Mouse (Mus musculus) cerebellum, adult 9-10 months (tissue): ENCODE results near the gene Adck1.
A peak's percentile ranks its signal among the peaks of the same experiment; 100 is the strongest.
"Not testable (repeated sequence)": the region's sequence is repeated elsewhere in the genome, so short reads cannot be mapped to it uniquely, and the experiment has no call there.

Source experiments
- DNase-seq: peaks from one replicate; pipeline ENCODE4 v3.0.0; 2022

Adck1 gene

DNA sequence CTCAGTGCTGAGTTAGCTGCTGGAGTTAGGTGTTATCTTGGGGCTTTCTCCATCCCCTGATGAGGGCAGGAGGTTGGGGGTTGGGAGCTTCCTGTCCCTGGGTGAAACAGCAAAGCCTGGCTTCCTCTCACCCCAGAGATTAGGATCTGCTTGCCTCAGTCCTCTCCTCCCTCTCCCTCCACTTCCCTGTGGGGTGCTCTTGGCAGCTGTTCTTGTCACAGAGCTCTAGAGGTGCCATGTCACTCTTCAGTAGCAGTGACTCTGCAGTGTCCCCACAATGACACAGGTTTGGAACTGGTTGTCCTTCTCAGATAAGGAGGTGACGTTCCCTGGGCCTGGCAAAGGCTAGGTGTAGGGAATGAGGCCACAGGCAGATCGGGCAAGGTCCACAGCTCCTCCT, 68.4 kb downstream of the Adck1 start:
- no peak for DNase-seq

- DNase-seq, result no peak
Measured at GRCm38 (mm10) chr12:88432277-88432676, 71.9 kb downstream of the Adck1 start.

DNA sequence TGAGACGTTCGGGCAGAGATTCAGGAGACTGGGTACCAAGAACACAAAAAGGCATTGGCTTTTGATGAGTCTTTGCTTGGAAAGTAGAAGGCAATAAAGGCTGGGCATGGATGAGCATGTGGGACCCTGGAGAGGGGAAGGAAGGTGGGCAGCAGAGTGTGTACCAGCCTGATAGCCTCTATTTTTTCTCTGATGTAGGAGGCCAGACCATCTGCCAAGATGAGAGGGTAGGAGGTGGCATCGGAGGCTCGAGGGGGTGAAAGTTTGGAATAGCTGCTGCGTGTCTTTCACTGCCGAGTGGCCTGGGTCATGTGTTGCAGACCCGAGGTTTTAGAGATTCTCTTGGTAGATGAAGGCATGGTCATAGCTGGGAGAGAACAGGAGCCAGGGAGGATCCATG, 72.8 kb downstream of the Adck1 start:
- no peak for DNase-seq

- DNase-seq, result no peak
Measured at GRCm38 (mm10) chr12:88436962-88437750, 76.8 kb downstream of the Adck1 start.

DNA sequence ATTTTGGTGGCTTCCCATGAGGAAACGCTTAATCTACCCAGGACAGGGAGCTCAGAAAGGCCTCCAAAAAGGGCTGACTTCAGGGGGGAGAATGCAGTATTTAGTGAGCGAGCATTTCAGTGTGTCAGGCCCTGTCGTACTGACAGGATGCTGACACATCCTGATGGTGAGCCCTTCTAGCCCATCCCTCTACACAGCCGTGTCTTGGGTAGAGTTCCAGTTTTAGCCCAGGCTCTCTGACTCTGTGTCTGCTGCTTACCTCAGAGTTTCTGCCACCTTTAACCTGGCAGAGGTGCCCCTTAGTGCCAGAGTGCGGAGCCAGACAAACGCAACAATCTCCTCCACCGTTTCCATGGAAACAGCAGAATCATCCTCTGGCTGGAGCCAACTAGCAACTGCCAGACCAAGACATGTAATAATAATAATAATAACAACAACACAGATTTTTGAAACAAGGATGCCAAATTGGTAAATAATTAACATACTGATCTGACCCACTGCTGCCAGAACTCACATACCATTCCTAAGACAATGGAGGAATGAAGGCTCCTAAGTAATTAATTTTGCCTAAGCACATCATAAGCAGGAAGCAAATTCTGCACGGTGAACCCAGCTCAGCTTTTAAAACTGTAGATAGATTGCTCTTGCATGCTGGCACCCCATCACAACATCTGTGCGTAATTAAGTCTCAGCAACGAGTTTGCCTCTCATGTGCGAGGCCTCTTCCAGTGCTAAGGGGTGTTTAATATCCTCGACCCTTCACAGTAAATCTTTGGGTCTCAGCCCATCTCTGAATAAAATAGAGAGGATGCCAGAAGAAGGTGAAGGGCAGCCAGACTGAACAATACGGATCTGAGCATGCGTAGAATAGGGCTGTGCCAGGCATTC, 81.8 kb downstream of the Adck1 start:
- no peak for DNase-seq

- no peak for DNase-seq
Measured at GRCm38 (mm10) chr12:88444040-88444439, 83.7 kb downstream of the Adck1 start.

DNA sequence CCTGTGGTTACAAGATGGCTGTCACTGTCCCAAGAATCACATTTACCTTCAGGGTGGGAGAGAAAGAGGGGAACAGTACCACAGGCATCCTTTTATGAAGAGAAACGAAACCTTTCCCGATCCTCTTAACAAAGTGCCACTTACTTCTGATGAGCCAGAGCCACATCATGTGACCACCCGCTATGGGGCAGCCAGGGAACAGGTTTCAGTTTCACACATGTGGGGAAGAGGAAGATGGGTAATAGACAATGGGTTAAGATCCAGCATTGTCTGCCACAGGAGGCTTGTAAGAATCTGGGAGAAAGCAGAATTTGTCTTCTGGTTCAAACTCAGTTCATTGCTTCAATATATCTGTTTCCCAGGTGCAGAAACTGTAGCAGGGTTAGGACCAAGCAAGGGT, 85.1 kb downstream of the Adck1 start:
- no peak for DNase-seq

DNA sequence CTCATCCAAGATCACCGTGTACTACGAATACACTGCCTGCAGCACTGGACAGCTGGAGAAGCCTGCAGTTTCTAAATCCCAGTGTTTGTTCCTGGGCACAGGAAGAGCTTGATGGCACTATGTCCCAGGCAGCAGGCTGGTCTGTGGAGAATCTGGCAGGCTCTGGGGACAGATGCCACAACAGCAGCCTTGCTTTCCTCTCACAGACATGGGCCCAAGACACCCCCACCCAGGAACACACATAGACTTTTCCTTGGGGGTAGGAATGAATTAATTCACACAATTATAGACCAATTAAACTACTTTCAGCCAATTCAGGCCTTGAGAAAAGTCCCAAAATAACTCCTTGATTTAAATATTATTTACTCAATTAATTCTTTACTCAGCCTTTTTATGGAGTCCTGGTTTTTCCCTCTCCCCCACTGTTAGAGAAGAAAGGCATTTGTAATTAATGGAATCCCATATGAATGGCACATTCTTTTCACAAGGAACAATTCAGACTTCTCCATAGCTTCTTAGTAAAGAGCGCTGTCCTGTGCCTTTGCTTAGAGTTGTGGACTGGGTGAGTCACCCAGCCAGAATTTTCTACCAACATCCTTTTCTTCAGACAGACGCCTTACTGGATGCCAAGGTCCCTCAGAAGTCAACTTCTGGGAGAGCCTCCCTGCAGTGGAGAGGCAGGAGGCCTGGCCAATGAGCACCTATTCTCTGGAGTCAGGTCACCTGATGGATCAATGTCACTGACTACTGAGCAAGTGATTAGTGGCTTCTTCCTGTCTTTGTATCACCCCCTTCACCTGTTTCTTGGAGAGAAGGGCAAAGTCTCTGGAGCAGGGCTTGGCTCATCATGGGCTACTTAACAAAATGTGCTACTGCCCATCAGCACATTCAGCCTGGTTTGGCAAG, 90.6 kb downstream of the Adck1 start:
- no peak for DNase-seq

DNA sequence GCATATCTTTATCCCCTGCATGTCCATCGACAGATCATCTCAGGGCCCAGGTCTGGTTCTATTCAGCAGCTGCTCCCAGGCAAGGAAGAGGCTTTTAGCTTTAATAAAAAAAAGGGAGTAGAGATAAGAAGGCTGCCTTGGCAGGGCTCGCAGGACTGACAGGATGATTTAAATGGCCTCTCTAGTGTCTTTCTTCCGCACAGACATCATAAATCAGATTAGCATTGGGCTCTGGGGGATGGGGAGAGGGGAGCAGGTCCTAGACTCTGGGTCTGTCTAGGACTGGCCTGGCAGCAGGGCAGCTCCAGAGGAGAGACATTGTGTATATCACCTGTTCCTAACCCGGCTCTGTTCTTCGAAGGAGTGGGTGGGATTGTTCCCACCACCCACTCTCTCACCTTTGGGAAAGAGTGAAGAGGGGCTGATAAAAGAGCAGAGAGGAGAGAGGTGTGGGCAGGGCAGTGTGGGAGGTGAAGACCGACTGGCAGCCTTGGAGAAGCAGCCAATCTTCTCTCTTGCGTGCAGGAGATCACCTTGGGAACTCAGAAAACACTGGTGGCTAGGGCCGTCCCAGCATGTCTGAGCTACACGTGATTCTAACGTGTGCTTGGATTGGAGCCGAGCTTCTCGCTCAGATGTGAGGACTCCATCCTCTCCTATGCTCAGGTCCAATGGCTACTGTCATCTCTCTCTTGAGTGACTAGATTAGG, 94.5 kb downstream of the Adck1 start:
- no peak for DNase-seq

GRCm38 (mm10) chr12:88457021-88457420, 96.7 kb downstream of the Adck1 start:
- DNase-seq, result no peak

DNA sequence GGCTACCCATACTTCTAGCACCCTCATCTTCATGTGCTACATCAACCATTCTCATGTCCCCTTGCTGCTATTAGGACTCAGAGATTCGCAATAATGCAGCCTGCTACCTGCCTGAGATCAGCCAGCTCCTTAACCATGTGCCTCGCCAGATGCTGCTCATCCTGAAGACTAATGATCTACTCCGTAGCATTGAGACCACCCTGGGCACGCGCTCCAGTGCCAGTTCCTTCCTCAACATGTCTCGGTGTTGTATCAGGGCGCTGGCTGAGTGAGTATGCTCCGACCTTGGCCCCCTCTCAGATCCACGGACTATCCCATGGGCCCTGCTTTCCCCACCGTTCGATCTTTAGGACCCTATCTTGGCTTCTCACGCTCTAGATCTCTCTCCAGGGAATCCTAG, 98.6 kb downstream of the Adck1 start:
- DNase-seq, result no peak

DNA sequence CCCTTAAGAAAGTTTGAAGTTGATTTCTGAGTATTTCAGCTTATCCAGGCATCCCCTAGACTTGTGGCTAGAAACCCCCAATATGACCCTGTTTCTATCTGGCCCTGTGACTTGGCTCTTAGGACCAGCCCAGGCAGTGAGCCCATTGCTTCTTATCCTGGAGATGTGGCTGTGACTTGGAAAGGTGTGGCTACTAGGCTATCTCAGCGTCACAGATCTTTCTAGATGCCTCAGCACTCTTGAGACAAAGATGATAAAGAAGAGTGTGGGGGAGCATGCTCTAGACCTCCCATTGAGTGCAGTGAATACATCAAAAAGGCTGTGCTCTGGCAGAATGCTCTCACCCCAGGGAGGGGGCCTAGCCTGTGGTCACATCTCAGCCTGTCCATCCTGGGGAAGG, 99.1 kb downstream of the Adck1 start:
- no peak for DNase-seq

- no peak for DNase-seq
Measured at GRCm38 (mm10) chr12:88461026-88461425, 100.7 kb downstream of the Adck1 start.

DNA sequence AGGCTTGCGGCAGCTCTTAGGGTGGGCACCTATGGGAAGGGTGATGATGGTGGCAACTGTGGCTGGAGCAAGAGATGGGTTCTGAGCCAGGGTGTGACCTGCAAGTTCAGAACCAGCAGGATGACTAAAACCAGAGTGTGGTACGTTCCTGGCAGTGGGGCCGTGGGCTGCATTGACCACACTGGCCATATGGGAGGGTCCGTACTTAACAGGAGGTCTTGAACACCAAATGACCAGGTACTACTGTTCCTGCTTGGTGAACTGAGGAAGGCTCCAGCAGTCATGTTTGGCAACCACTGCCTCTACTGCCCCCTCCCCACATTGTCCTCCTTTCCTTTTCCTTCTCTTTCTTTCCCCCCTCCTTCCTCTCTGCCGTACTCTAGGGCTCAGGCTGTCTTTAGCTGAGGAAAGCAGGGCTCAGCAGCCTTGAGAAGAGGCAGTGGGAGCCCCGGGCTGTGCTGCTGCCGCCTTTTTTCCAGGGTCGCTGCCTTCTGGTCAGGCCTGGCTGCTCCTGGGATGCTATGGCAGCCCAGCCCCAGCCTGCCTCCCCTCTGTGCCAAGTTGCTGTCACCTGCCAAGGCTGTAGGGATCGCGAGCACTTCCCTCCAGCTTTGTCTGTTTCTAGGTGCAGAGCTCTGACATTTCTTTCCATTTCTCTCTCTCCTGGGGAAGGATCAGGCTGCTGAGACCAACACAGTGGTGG, 103.4 kb downstream of the Adck1 start:
- no peak for DNase-seq

GRCm38 (mm10) chr12:88466801-88467200, 106.4 kb downstream of the Adck1 start:
- DNase-seq, result no peak

- no peak for DNase-seq
Measured at GRCm38 (mm10) chr12:88467257-88467656, 106.9 kb downstream of the Adck1 start.

GRCm38 (mm10) chr12:88467935-88468465, 107.6 kb downstream of the Adck1 start:
- no peak for DNase-seq

GRCm38 (mm10) chr12:88468691-88469090, 108.3 kb downstream of the Adck1 start:
- DNase-seq, result peak; percentile 4

GRCm38 (mm10) chr12:88471884-88472283, 111.5 kb downstream of the Adck1 start:
- DNase-seq, result not testable (repeated sequence)

- DNase-seq, result no peak
Measured at GRCm38 (mm10) chr12:88472832-88473231, 112.5 kb downstream of the Adck1 start.

- DNase-seq, result no peak
Measured at GRCm38 (mm10) chr12:88473796-88474195, 113.4 kb downstream of the Adck1 start.
